Mouse (Mus musculus) hindlimb bud, embryonic 11.5 days (tissue): ENCODE measurements around the gene Kif24.

Experiments used
- DNase-seq: peaks from one replicate; pipeline ENCODE4 v3.0.0-alpha.2; 2012; ENCODE audit warnings: low read depth, low spot score; ENCODE audit errors: extremely low spot score

Kif24 gene

DNA sequence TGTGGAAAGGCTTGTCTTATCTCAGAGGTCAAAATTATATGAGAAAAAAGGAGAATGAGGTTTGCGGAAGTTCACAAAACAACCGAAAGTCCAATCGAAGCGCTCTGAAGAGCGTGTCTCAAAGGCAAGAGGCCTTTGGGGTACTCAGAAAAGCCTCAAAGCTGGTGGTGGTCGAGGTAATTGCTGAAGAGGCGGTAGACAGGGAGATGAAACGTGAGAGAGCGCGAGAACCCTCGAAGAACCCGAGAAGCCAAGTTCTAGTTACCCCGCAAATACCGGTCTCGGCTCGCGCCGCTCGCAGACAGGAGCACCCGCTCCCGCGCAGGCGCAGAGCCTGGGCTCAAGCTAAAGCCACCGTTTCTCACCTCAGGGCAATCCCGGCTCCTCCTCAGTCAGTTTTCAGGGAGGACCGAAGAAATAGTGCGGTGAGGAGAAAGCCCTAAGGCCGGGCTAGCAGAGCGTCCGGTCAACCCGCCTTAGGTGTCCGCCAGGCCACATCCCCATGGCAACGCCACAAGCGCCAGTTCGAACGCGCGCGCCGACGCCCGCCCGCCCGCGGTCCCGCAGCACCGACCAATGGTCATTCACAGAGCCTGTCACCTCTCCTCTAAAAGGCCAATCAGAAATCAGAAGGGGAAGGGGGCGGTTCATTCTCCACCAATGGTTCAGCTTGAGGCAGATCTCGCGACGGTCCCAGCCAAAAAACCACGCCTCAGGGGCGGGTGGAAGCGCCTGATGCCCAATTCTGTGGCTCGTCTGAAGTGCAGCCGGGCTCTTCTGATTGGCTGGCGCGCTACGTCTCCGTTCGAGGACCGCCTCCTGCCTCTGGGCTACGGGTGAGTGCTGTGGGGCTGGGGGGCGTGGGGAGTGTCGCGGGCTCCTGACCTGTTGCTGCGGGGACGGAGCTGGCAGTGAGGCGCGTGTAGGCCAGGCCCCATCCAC, at the start of gene Kif24, which contains the start of gene Nudt2:
TSS of gene Kif24 (minus strand) at position 543 of the 942 bp plus-strand sequence.
TSS of gene Nudt2 (plus strand) at position 807 of the 942 bp plus-strand sequence.
- peak; percentile 94 for DNase-seq

DNA sequence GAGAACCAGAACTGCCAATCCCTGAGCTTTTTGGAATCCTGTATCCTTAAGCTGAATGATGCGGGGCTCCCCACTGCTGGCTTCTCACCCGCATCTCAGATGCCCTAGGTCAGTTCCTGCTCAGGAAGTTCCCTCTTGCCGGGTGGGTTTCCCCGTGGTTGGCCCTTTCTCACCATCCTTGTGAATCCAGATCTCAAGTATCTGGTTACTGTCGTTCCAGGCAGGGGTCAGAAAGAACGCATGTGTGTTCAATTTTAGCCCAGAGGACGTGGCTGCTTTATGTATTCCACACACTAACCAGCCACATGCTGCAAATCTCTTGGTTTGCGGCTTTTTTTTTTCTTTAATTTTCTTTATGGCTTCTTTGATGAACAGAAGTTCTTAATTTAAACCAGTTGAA, 49.0 kb upstream of the Kif24 start:
- no peak for DNase-seq

DNA sequence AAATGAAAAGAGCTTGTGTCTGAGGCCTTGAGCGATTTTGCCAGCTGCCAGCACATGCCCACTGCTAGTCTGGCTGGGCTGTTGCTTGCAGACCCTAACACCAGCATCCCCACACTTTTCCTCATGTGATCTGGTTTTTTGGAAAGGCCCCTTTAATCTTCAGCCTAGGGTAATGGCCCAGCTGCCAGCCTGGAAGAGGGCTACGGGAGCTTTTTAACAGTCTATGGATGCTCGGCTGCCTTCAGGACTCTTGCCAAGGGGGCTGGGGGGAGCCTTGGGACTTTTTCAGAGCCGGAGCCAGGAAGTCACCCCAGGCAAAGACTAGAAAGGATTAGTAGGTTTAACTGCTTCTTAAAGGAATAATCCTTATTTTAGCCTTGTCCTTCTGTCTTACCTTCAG, 48.6 kb upstream of the Kif24 start:
- DNase-seq: no peak

GRCm38 (mm10) chr4:41507998-41508397, 43.3 kb upstream of the Kif24 start:
- no peak for DNase-seq

- no peak for DNase-seq
Observed at GRCm38 (mm10) chr4:41507326-41507924, 42.7 kb upstream of the Kif24 start.

DNA sequence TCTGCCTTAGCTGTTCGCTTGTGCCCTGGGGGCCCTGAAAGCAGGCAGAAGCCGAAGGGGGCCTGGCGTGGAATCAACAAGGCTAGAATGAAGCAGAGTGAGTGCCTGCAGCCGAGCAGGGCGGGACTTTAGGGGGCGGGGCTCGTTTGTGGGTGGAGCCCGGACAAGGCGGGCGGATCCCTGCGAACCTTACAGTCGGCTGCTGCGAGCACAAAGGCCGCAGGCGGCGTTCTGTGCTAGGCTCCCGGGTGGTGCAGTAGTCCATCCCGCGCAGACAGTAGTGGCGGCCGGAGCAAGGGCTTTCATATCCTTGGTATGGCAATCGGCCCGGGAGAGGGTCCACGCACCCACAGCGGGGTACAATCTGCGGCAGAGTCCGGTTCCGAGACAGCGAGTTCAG, 42.2 kb upstream of the Kif24 start:
- no peak for DNase-seq

DNA sequence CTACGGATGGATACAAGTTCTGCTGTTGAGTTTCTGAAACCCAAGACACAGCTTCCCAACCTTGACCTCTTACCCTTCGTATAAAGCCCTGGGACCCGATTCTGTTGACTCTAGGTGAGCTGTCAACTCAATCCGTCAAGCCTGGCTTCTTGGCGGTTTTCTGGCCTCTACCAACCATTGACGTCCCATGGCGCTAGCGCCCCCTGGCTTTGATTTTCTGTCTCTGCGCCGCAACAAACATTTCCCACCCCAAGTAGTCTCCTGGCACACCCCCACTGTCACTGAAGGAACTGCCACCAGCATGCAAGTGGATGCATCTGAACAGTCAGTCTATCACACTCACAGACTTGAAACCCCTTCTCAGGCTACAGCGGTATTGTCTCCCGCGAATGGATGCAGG, 41.5 kb upstream of the Kif24 start:
- DNase-seq: no peak

GRCm38 (mm10) chr4:41505131-41505551, 40.5 kb upstream of the Kif24 start:
- DNase-seq: no peak

DNA sequence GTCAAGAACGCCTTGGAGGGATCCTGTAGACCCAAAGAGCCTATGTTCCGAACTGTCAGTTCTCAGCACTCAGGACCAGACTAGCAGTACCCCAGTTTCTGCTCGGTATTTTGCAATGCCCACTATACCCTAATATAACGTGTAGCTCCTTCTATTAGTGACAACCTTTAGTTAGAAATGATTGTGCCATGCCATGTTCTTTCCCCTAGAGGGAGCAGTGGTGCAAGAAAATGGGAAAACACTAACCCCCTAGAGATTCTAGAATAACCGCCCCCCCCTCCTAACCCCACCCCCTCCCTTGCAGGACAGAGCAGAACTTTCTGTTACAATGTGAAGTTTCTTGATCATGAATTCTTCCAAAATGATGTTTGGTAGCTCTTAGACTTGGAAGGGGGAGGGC, 39.6 kb upstream of the Kif24 start:
- DNase-seq: no peak

- no peak for DNase-seq
Observed at GRCm38 (mm10) chr4:41502986-41503412, 38.3 kb upstream of the Kif24 start, which contains the start of gene AI464131. Gene AI464131 (minus strand): TSS chr4:41503076.

GRCm38 (mm10) chr4:41502171-41502940, 37.7 kb upstream of the Kif24 start:
- no peak for DNase-seq

GRCm38 (mm10) chr4:41500787-41501186, 36.1 kb upstream of the Kif24 start:
- no peak for DNase-seq

GRCm38 (mm10) chr4:41499619-41500018, 34.9 kb upstream of the Kif24 start:
- no peak for DNase-seq

DNA sequence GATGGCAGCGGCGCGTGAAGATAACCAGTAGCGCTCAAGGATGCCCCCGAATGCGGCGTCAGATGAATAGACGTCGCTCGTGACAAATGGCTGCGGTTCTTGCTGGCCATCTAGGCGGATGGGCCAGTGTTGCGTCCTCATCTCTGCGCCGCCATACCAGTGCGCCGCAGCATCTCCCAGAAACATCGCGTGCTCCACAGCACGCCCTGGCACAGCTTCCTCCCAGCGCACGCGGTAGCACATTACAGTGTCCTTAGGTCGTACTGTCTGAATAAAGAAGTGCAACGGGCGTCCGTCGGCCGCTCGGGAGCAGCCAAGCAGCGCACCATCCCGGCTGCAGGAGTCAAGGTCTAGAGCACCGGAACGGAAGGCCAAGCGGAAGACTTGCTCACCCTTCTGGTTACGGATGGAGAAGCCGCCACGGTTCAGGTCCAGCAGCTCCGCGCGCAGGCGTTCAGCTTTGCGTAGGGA, 34.3 kb upstream of the Kif24 start:
- DNase-seq: no peak

DNA sequence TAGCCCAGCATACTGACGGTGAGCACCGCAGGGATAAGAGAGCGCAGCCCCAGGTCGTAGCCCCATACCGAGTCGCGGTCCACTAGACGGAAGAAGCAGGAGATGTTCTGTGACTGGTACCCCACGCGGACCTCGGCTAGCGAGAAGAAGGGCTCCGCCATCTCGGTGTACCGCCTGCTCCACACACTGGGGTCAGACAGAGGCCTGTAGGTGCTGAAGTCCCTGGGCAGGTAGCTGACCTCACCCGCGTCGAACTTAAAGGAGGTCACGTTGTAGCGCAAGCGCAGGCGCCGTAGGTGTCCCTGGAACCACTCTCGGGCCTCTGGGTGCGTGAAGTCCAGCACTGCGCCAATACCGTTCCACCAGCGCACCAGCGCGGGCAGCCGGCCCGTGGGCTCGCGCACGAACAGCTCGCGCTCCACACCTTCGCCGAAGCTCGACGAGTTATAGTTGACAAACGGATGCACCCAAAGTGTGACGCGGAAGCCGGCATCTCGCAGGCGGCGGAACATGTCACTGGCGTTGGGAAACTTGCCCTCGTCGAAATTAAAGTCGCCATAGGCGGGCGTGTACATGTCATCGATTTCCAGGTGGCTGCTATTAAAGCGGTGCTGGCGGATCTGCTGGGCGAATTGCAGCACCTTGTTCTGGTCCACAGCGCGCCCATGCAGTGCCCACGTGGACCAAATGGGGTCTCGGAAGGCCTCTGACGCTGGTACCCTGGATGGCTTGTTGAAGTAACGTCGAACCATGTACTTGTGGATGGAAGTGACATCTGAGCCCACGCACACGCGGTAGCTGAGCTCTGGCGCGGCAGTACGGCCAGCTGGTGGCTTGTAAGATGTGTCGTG, 33.5 kb upstream of the Kif24 start:
- DNase-seq: no peak

DNA sequence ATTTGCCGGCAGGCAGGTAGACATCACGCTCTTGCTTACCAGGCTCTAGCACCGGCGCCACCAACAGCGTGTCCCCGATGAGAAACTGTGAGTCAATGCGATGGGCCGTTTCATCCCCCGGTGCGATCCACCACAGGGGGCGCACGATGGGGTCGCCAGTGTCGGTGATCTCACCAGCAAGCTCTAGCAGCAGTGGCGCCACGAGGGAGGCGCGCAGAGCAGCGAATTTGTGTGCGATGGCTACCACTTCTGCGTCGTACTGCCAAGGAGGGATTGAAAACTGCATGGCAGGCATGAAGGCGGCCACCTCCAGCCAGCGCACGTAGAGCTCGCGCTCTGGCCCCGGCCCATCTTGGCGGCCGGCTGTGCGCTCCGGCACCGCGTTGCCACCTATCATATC, 32.9 kb upstream of the Kif24 start:
- DNase-seq: no peak

DNA sequence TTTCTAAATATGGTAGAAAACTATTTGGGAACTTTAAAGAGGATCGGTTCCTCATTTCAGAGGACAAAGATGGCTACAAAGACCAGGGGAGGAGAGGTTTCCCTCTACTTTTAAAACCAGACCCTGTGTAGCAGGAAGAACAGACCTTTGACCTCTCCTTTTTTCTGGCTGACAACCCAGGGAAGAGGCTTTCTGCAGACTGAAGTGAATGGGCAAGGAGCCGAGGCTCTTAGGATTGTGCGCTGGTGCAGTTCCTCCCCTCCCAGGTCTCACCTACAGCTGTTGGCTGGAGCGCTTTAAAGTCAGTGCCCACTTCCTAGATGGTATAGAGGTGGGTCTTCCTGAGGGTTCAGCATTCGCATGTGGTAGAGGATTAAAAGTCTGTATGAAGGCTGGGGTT, 32.4 kb upstream of the Kif24 start:
- DNase-seq: no peak

DNA sequence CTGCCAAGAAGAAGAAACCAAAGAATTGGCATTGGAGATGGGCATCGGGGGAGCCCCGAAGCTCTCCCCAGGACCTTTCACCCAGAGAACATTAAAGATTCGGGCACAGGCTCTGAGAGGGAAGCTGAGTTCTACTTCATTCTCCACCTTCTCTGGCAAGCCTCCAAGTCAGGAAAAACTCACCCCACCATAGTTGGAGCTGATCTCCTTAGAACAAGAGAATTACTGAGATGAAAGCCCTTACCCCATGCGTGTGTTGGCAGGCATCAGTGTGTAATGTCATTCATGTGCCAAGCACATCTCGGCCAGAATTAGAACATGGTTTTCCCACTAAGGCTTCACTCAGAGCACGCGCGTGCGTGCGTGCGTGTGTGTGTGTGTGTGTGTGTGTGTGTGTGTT, 31.2 kb upstream of the Kif24 start:
- DNase-seq: no peak

DNA sequence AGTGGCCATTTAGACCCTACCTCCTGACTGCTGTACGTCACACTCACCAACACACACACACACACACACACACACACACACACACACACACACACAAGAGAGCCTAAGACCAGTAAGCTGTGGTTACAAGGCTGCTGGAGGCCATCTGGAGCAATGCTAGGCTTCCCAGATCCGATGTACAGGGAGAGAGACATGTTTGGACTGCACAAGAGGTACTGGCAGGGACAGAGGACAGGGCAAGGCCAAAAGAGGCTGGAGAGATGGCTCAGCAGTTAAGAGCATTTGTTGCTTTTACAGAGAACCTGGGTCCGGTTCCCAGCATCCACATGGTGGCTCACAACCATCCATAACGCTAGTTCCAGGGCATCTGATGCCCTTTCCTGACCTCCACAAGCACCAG, 30.4 kb upstream of the Kif24 start:
- no peak for DNase-seq

GRCm38 (mm10) chr4:41494378-41494777, 29.7 kb upstream of the Kif24 start:
- no peak for DNase-seq
